Mouse (Mus musculus): ENCODE results near the gene Ear6.

- TF ChIP-seq CTCF (IDR thresholded peaks at IDR 0.05; ENCODE audit: extremely low read depth, insufficient read depth, insufficient read length, insufficient replicate concordance) (no peak), POLR2A (IDR thresholded peaks at IDR 0.05; ENCODE audit: low read depth, low read length) (no peak)
Observed at GRCm38 (mm10) chr14:51826625-51827024, 26.9 kb upstream of the Ear6 start.

Data from spleen, adult 2 months (tissue).